13 mouse cellular contexts compared by ENCODE assay signal in the genomic region with DNA sequence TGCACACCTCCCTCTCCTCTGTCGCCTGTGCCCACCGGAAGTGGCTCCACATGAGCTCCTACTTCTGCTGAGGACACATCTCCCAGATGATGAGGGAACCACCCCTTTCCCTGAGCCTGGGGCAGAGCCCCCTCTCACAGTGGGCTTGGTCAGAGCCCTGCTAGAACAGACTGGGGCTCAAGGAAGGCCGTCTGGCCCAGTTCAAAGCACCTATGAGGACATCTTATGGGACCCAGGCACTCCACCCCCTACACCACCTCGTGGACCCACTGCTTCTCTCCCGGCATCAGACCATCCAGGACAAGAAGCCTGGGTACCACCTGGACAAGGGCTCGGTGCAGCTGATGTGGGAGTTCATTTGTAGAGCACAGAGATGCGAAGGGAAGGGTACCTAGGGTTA.
"Had no signal": no experiment of that assay in that cellular context is flagged by ENCODE, and none has a peak within 500 bp of the region (broad histone marks: within the 10 kb centered on the region; RNA-seq: fewer than 3 reads in every experiment).

No protein-coding gene starts in this region.

- H3K27ac ChIP-seq: kidney, postnatal 0 days; layer of hippocampus, adult 2 months; limb, embryonic 12.5 days; liver, embryonic 12.5 days; liver, embryonic 15.5 days; lung, embryonic 15.5 days had no signal

- DNase-seq: layer of hippocampus, adult 9-11 months; liver; lung, adult 18-20 months; lung, postnatal 10 days; lung, postnatal 36 days; midbrain, embryonic 14.5 days; thymus, adult 18-20 months had no signal

- H3K27me3 ChIP-seq: liver, embryonic 12.5 days; lung, embryonic 15.5 days had no signal

- ATAC-seq: liver, embryonic 12.5 days had no signal

- H3K4me3 ChIP-seq: layer of hippocampus, adult 2 months; limb, embryonic 12.5 days; liver, embryonic 12.5 days; liver, embryonic 15.5 days; lung, embryonic 15.5 days had no signal

- H3K9ac ChIP-seq: limb, embryonic 12.5 days; liver, embryonic 12.5 days; liver, embryonic 15.5 days; lung, embryonic 15.5 days had no signal

- H3K36me3 ChIP-seq: liver, embryonic 15.5 days had no signal

- H3K9me3 ChIP-seq: limb, embryonic 12.5 days; liver, embryonic 12.5 days; liver, embryonic 15.5 days; lung, embryonic 15.5 days had no signal

- H3K4me2 ChIP-seq: limb, embryonic 12.5 days; liver, embryonic 12.5 days; liver, embryonic 15.5 days; lung, embryonic 15.5 days had no signal
